Mouse (Mus musculus): ENCODE measurements around the gene Nolc1. TPM values are rescaled to one million over a fixed set of nuclear protein-coding genes. Genes with fewer than 3 reads are reported as not detected.
A peak's percentile ranks its signal among the peaks of the same experiment; 100 is the strongest.

Nolc1 gene
- polyA plus RNA-seq, 1 experiment = 74.3 TPM

DNA sequence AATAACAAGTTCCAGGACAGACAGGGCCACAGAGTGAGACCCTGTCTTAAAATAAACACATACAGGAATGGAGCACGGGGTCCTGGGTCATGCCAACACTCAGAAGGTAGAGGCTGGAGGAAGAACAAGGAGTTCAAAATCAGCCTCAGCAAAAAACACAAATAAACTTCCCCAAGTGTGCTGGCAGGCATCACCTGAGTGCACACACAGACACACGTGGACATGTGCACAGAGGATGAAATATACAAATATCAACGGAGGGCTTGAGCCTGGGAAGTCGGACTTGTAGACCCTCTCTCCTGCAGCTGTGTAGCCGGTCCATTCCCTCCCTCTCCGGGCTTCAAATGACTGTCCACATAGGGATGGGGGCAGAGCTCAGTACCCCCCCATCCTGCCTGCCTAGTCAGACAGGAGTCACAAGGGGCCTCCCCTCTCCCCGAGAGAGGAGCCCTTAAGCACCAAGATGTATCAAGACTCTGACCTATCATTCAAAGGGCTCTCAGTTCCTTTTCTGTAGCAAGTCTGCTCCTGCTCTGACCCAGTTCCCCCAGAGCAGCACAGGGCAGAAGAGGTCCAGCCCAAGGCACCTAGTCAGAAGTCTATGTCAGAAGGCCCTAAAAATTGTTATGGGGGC, 34.2 kb upstream of the Nolc1 start:
- no peak overlapping the region for H3K4me3 ChIP-seq (ENCODE audit: insufficient read depth, poor library complexity, severe bottlenecking)
- peak overlapping the region; percentile 12 for H3ac ChIP-seq (ENCODE audit: control insufficient read depth, insufficient read length, low read depth)
- H3K27me3 ChIP-seq (ENCODE audit: control insufficient read depth, insufficient read depth, insufficient read length) = no peaks in the 10 kb centered on the region
- no peaks in the 10 kb centered on the region for H3K36me3 ChIP-seq (ENCODE audit: control insufficient read depth, insufficient read depth)
- TF ChIP-seq USF1 (IDR thresholded peaks at IDR 0.05; ENCODE audit: low read depth) (no peak), CEBPB (IDR thresholded peaks at IDR 0.05; ENCODE audit: low read depth) (no peak), MYOD1 (IDR thresholded peaks at IDR 0.05; ENCODE audit: control insufficient read depth, insufficient read length, low read depth) (no peak), MAX (IDR thresholded peaks at IDR 0.05) (no peak), CTCF (IDR thresholded peaks at IDR 0.05; ENCODE audit: control insufficient read depth, insufficient read depth, insufficient read length) (no peak), MYOG (IDR thresholded peaks at IDR 0.05; ENCODE audit: control insufficient read depth, extremely low read depth, insufficient read length) (no peak), FOSL1 (IDR thresholded peaks at IDR 0.05; ENCODE audit: insufficient read depth, low read length, poor library complexity, severe bottlenecking) (no peak)
- peaks cover 61% of the 10 kb centered on the region for H3K79me3 ChIP-seq (ENCODE audit: low read depth)
- peaks cover 82% of the 10 kb centered on the region for H3K79me2 ChIP-seq (ENCODE audit: control insufficient read depth, insufficient read depth)

DNA sequence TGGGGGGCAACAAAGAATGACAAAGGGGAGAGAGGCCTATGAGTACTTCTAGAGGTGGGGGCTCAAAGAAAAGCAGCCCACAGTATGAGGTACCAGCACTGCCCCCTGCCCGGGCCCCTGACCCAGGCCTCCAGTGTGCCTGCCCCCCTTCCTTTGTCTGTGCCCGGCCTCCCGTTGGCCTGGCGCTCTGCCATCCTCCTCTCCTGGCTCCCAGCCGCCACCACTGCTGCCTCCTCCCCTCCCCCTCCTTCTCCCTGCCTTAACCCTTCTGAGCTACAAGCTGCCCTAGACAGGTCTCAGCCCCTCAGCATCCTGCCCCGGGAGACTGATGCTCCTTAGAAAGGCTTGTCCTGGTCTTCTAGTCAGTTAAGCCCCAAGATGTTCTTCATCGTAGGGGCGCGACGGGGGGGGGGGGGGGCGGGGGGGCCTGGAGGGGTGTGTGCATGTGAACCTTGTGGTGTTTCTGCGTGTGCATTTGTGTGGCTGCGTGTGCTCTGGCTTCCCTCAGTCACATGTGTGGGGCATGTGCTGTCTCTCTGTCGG, 33.7 kb upstream of the Nolc1 start:
- no peaks in the 10 kb centered on the region for H3K36me3 ChIP-seq (ENCODE audit: control insufficient read depth, insufficient read depth)
- H3K79me2 ChIP-seq (ENCODE audit: control insufficient read depth, insufficient read depth) = peaks cover 76% of the 10 kb centered on the region
- H3ac ChIP-seq (ENCODE audit: control insufficient read depth, insufficient read length, low read depth) = peak overlapping the region; percentile 58
- H3K79me3 ChIP-seq (ENCODE audit: low read depth) = peaks cover 55% of the 10 kb centered on the region
- H3K4me3 ChIP-seq (ENCODE audit: insufficient read depth, poor library complexity, severe bottlenecking) = no peak overlapping the region
- TF ChIP-seq USF1 (IDR thresholded peaks at IDR 0.05; ENCODE audit: low read depth) (no peak), CTCF (IDR thresholded peaks at IDR 0.05; ENCODE audit: control insufficient read depth, insufficient read depth, insufficient read length) (no peak), MAX (IDR thresholded peaks at IDR 0.05) (no peak), MYOG (IDR thresholded peaks at IDR 0.05; ENCODE audit: control insufficient read depth, extremely low read depth, insufficient read length) (no peak), FOSL1 (IDR thresholded peaks at IDR 0.05; ENCODE audit: insufficient read depth, low read length, poor library complexity, severe bottlenecking) (no peak), CEBPB (IDR thresholded peaks at IDR 0.05; ENCODE audit: low read depth) (no peak)
- H3K27me3 ChIP-seq (ENCODE audit: control insufficient read depth, insufficient read depth, insufficient read length) = no peaks in the 10 kb centered on the region

DNA sequence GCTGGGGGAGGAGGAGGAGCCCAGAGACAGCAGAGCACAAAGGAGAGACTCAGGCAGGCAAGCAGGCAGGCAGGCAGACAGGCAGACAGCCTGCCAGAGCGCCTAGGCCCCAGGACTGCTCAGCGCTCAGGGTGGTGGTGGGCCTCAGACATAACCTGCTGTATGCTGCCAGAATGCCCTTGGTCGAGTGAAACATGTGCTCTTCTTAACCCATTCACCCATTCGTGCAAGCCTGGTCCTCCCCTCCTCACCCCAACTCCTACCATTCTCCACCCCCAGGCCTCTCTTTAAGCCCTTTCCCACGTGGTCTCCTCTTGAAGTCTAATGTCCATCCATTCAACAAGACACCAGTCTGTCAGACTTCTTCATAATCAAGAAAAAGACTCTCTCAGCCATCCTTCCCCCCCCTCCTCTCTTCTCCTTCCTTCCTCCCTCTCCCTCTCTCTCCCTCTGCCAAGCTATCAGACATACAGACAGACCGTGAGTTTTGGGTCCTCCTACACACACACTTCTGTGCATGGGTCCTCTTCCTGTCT, 33.1 kb upstream of the Nolc1 start:
- TF ChIP-seq CTCF (IDR thresholded peaks at IDR 0.05; ENCODE audit: control insufficient read depth, insufficient read depth, insufficient read length) = no peak
- no peak for TF ChIP-seq MAX (IDR thresholded peaks at IDR 0.05)
- TF ChIP-seq USF1 (IDR thresholded peaks at IDR 0.05; ENCODE audit: low read depth) = no peak
- no peak for TF ChIP-seq MYOG (IDR thresholded peaks at IDR 0.05; ENCODE audit: control insufficient read depth, extremely low read depth, insufficient read length)
- no peak for TF ChIP-seq MYOD1 (IDR thresholded peaks at IDR 0.05; ENCODE audit: control insufficient read depth, insufficient read length, low read depth)
- TF ChIP-seq FOSL1 (IDR thresholded peaks at IDR 0.05; ENCODE audit: insufficient read depth, low read length, poor library complexity, severe bottlenecking) = no peak
- TF ChIP-seq CEBPB (IDR thresholded peaks at IDR 0.05; ENCODE audit: low read depth) = no peak
- peak overlapping the region; percentile 58 for H3ac ChIP-seq (ENCODE audit: control insufficient read depth, insufficient read length, low read depth)
- no peaks in the 10 kb centered on the region for H3K36me3 ChIP-seq (ENCODE audit: control insufficient read depth, insufficient read depth)
- peaks cover 50% of the 10 kb centered on the region for H3K79me3 ChIP-seq (ENCODE audit: low read depth)
- no peaks in the 10 kb centered on the region for H3K27me3 ChIP-seq (ENCODE audit: control insufficient read depth, insufficient read depth, insufficient read length)
- no peak overlapping the region for H3K4me3 ChIP-seq (ENCODE audit: insufficient read depth, poor library complexity, severe bottlenecking)
- H3K79me2 ChIP-seq (ENCODE audit: control insufficient read depth, insufficient read depth) = peaks cover 70% of the 10 kb centered on the region

DNA sequence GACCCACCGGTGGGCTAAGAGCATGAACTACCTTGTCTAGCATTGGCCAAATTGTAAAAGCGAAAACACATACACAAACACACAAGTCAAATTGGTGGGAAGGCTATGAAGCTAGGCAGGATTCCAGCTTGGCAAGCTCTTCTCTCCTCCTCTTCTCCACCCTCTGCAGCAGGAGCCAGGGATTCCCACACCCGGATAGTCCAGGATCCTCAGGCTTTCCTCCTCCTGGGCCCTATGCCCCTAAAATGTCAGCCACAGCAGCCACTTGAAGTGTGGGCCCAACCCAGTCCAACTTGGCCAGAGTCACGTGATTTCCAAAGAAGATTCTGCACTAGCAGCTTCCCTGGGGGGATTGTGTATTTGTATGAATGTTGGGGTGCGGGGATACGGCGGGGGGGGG, 32.3 kb upstream of the Nolc1 start:
- H3K4me3 ChIP-seq (ENCODE audit: insufficient read depth, poor library complexity, severe bottlenecking) = peak overlapping the region; percentile 11
- peaks cover 42% of the 10 kb centered on the region for H3K79me3 ChIP-seq (ENCODE audit: low read depth)
- peaks cover 62% of the 10 kb centered on the region for H3K79me2 ChIP-seq (ENCODE audit: control insufficient read depth, insufficient read depth)
- no peaks in the 10 kb centered on the region for H3K27me3 ChIP-seq (ENCODE audit: control insufficient read depth, insufficient read depth, insufficient read length)
- no peak overlapping the region for H3ac ChIP-seq (ENCODE audit: control insufficient read depth, insufficient read length, low read depth)
- no peaks in the 10 kb centered on the region for H3K36me3 ChIP-seq (ENCODE audit: control insufficient read depth, insufficient read depth)
- TF ChIP-seq USF1 (IDR thresholded peaks at IDR 0.05; ENCODE audit: low read depth) = peak; percentile 2
- TF ChIP-seq MYOD1 (IDR thresholded peaks at IDR 0.05; ENCODE audit: control insufficient read depth, insufficient read length, low read depth) = no peak
- TF ChIP-seq CTCF (IDR thresholded peaks at IDR 0.05; ENCODE audit: control insufficient read depth, insufficient read depth, insufficient read length) = no peak
- TF ChIP-seq FOSL1 (IDR thresholded peaks at IDR 0.05; ENCODE audit: insufficient read depth, low read length, poor library complexity, severe bottlenecking) = no peak
- no peak for TF ChIP-seq MYOG (IDR thresholded peaks at IDR 0.05; ENCODE audit: control insufficient read depth, extremely low read depth, insufficient read length)
- TF ChIP-seq CEBPB (IDR thresholded peaks at IDR 0.05; ENCODE audit: low read depth) = no peak

DNA sequence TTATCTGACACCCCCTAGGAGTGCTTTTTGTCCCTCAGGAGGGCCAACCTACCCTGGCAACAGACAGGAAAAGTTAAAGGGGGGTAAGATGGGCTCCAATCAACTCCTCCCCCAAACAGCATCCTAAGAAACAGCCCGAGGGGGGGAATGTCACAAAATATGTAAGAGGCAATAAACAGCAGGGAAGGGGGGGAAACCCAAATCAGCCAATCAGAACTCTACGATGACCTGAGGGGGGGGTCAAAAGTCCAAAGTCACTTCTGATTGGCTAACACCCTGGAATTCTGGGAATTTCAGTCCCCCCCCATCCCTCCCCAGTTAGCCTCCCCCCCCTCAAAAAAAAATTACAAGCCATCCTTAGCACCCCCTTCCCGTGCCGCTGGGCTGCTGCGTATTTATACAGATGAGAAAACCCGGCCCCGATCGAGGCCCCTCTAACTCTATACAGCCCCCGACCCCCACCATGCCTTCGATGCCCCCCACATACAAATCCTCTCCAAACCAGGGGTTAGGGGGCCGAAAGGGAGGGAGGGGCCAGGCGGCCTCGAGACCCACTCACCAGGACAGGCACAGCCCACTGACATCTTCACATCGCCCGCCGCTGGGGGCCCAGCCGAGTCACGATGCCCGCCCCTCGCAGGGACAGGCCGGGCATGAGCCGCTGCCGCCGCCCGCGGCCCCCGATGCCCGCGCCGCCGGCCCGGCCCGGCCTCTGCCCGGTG, 31.2 kb upstream of the Nolc1 start, which contains the start of gene Pprc1:
Pprc1 (plus strand) TSS at position 616 of the 722 bp plus-strand sequence.
- Histone ChIP-seq H3K79me3 (ENCODE audit: low read depth) (peaks cover 36% of the 10 kb centered on the region), H3ac (ENCODE audit: control insufficient read depth, insufficient read length, low read depth) (peak within 1 kb of the TSS; percentile 76), H3K79me2 (ENCODE audit: control insufficient read depth, insufficient read depth) (peaks cover 54% of the 10 kb centered on the region), H3K36me3 (ENCODE audit: control insufficient read depth, insufficient read depth) (no peaks in the 10 kb centered on the region), H3K27me3 (ENCODE audit: control insufficient read depth, insufficient read depth, insufficient read length) (no peaks in the 10 kb centered on the region), H3K4me3 (ENCODE audit: insufficient read depth, poor library complexity, severe bottlenecking) (peak within 1 kb of the TSS; percentile 76)
- no peak for TF ChIP-seq CTCF (IDR thresholded peaks at IDR 0.05; ENCODE audit: control insufficient read depth, insufficient read depth, insufficient read length)
- no peak for TF ChIP-seq USF1 (IDR thresholded peaks at IDR 0.05; ENCODE audit: low read depth)
- no peak for TF ChIP-seq CEBPB (IDR thresholded peaks at IDR 0.05; ENCODE audit: low read depth)
- no peak for TF ChIP-seq MYOD1 (IDR thresholded peaks at IDR 0.05; ENCODE audit: control insufficient read depth, insufficient read length, low read depth)
- no peak for TF ChIP-seq MAX (IDR thresholded peaks at IDR 0.05)
- no peak for TF ChIP-seq MYOG (IDR thresholded peaks at IDR 0.05; ENCODE audit: control insufficient read depth, extremely low read depth, insufficient read length)
- TF ChIP-seq FOSL1 (IDR thresholded peaks at IDR 0.05; ENCODE audit: insufficient read depth, low read length, poor library complexity, severe bottlenecking) = no peak
